Mouse (Mus musculus) embryonic facial prominence, embryonic 11.5 days (tissue): ENCODE measurements around the gene Clstn1. TPM values are rescaled to one million over a fixed set of nuclear protein-coding genes. Genes with fewer than 3 reads are reported as not detected.

Experiments
- ATAC-seq: fragments of 200-750 bp; cut with Nextera tagmentation; replicated peaks from 2 replicates; pipeline ENCODE4 v1.8.0; 2017; ENCODE audit warnings: low read depth; ENCODE audit not compliant: insufficient number of reproducible peaks, low FRiP score, low TSS enrichment
- DNase-seq: peaks from one replicate; pipeline ENCODE4 v3.0.0-alpha.2; 2015; ENCODE audit warnings: low spot score
- H3K27ac ChIP-seq: fragments of 300-500 bp; sonication (generic); replicated peaks from 2 replicates; pipeline ENCODE4 v1.5.1; 2014; ENCODE audit warnings: mild to moderate bottlenecking, low read depth, low read length, control low read depth
- H3K27me3 ChIP-seq: fragments of 300-500 bp; sonication (generic); 2 replicates; pipeline ENCODE4 v1.6.1; 2014; ENCODE audit warnings: mild to moderate bottlenecking, low read length, moderate library complexity, mixed read lengths; ENCODE audit not compliant: control insufficient read depth, insufficient read depth
- H3K36me3 ChIP-seq: fragments of 300-500 bp; sonication (generic); replicated peaks from 2 replicates; pipeline ENCODE4 v1.6.1; 2014; ENCODE audit warnings: low read depth, mild to moderate bottlenecking, low read length, moderate library complexity, mixed read lengths; ENCODE audit not compliant: control insufficient read depth, insufficient read depth
- H3K4me1 ChIP-seq: fragments of 300-500 bp; sonication (generic); 2 replicates; pipeline ENCODE4 v1.6.1; 2014; ENCODE audit warnings: low read length, mixed read lengths; ENCODE audit not compliant: control insufficient read depth, insufficient read depth
- H3K4me2 ChIP-seq: fragments of 300-500 bp; sonication (generic); 2 replicates; pipeline ENCODE4 v1.6.1; 2014; ENCODE audit warnings: low read depth, mild to moderate bottlenecking, control low read depth, low read length, moderate library complexity
- H3K4me3 ChIP-seq: fragments of 300-500 bp; sonication (generic); 2 replicates; pipeline ENCODE4 v1.5.1; 2014; ENCODE audit warnings: low read depth, low read length, control low read depth
- H3K9ac ChIP-seq: fragments of 300-500 bp; sonication (generic); replicated peaks from 2 replicates; pipeline ENCODE4 v1.6.1; 2014; ENCODE audit warnings: mild to moderate bottlenecking, control low read depth, low read length
- H3K9me3 ChIP-seq: fragments of 300-500 bp; sonication (generic); replicated peaks from 2 replicates; pipeline ENCODE4 v1.6.1; 2016; ENCODE audit warnings: mild to moderate bottlenecking, low read length, inconsistent platforms, mixed read lengths; ENCODE audit not compliant: control insufficient read depth
- WGBS: fragments of 180-500 bp; shearing (Covaris S2); extraction: QIAGEN DNeasy Blood & Tissue Kit; methylation state at CpG from one replicate; pipeline ENCODE4 v1.1.7; 2014; 5-methylcytosine and 5-hydroxymethylcytosine counted together
- polyA plus RNA-seq: library from polyadenylated mRNA; unstranded; fragments of >200 nt; fragmentation: Nextera tagmentation; extraction: Ambion mirVana; gene quantifications from 2 replicates; pipeline ENCODE4 v1.2.1, GENCODE M21; 2014

Gene Clstn1
- polyA plus RNA-seq, 1 experiment from 2014 or later, result 27.3 TPM

GRCm38 (mm10) chr4:149594913-149595581, 8.8 kb downstream of the Clstn1 start:
- H3K4me1 ChIP-seq, result no peaks in the 10 kb centered on the region
- DNase-seq (no peak), ATAC-seq (no peak)
- no peak overlapping the region for H3K27ac ChIP-seq
- no peak overlapping the region for H3K9ac ChIP-seq
- H3K4me3 ChIP-seq, result no peak overlapping the region
- H3K4me2 ChIP-seq, result no peak overlapping the region
- H3K27me3 ChIP-seq, result no peaks in the 10 kb centered on the region
- WGBS, result 79% methylated on average over 9 of the region's 9 CpGs
- H3K9me3 ChIP-seq, result no peaks in the 10 kb centered on the region
- no peaks in the 10 kb centered on the region for H3K36me3 ChIP-seq

GRCm38 (mm10) chr4:149597641-149598208, 11.5 kb downstream of the Clstn1 start:
- DNase-seq, result no peak
- H3K4me2 ChIP-seq, result no peak overlapping the region
- no peaks in the 10 kb centered on the region for H3K36me3 ChIP-seq
- no peaks in the 10 kb centered on the region for H3K27me3 ChIP-seq
- 78% methylated on average over 12 of the region's 12 CpGs for WGBS
- no peak overlapping the region for H3K9ac ChIP-seq
- no peaks in the 10 kb centered on the region for H3K9me3 ChIP-seq
- H3K4me1 ChIP-seq, result 0 out of 2 replicates have a peak, but pooled peaks cover 2% of the 10 kb centered on the region
- H3K27ac ChIP-seq, result no peak overlapping the region
- ATAC-seq, result no peak
- H3K4me3 ChIP-seq, result no peak overlapping the region

DNA sequence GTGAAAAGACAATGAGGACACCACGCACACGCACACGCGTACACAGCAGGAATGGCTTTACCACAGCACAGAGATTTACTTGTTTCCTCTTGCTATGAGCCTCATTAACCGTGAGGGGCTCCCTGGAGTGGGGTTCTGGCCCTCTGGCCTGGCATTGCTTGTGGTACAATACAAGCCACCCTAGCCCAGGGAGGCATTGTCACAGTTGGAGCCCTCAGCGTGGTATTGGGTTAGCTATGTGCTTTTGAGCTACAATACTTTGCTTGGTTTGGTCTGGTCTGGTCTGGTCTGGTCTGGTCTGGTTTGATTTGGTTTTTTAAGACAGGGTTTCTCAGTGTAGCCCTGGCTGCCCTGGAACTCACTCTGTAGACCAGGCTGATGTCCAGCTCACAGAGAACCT, 13.3 kb downstream of the Clstn1 start:
- ATAC-seq (no peak), DNase-seq (no peak)
- H3K9me3 ChIP-seq, result no peaks in the 10 kb centered on the region
- H3K9ac ChIP-seq, result no peak overlapping the region
- 0 out of 2 replicates have a peak, but pooled peaks cover 2% of the 10 kb centered on the region for H3K4me1 ChIP-seq
- 90% methylated on average over 6 of the region's 6 CpGs for WGBS
- H3K36me3 ChIP-seq, result no peaks in the 10 kb centered on the region
- no peaks in the 10 kb centered on the region for H3K27me3 ChIP-seq
- H3K27ac ChIP-seq, result no peak overlapping the region
- H3K4me2 ChIP-seq, result no peak overlapping the region
- H3K4me3 ChIP-seq, result no peak overlapping the region

DNA sequence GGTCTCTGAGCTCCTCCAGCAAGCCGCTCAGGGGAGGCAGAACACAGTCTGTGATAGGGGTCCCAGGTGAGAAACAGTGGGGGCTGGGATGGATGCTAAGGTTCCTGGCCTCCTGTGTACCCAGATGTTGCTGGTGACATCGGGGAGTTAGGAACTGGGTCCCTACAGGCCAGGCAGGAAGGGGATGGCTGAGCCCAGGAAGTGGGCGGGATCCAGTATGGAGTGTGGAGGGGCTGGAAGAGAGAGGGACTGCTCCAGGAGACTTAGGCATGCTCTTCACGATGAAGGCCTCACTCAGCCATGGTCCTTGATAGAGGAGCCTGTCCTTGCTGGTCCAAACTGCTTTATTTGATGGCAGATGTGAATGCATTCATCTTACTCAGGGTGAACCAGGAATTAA, 13.9 kb downstream of the Clstn1 start:
- Histone ChIP-seq H3K4me1 (0 out of 2 replicates have a peak, but pooled peaks cover 2% of the 10 kb centered on the region), H3K9me3 (no peaks in the 10 kb centered on the region), H3K27ac (no peak overlapping the region), H3K36me3 (no peaks in the 10 kb centered on the region), H3K4me2 (no peak overlapping the region), H3K9ac (no peak overlapping the region), H3K4me3 (no peak overlapping the region), H3K27me3 (no peaks in the 10 kb centered on the region)
- ATAC-seq (no peak), DNase-seq (no peak)
- 90% methylated on average over 4 of the region's 4 CpGs for WGBS

DNA sequence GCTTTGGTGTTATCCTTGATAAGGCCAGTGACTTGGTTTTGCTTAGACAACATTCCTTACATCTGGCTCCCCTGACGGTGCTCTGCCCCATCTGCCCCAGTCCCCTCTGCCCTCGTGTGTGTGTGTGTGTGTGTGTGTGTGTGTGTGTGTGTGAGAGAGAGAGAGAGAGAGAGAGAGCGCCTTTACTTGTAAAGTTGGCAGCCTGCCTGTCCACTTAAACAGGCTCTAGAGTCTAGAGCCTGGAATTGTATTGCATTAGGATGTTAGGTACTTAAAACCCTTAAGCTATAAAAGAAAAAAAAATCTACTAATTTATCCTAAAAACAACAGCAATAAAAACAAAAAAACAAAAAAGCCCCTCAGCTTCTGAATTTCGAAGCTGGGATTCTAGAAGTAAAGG, 15.2 kb downstream of the Clstn1 start:
- 45% methylated on average over 4 of the region's 4 CpGs for WGBS
- Histone ChIP-seq H3K9ac (no peak overlapping the region), H3K9me3 (no peaks in the 10 kb centered on the region), H3K4me1 (0 out of 2 replicates have a peak, but pooled peaks cover 2% of the 10 kb centered on the region), H3K27ac (no peak overlapping the region), H3K36me3 (no peaks in the 10 kb centered on the region), H3K4me3 (no peak overlapping the region), H3K27me3 (no peaks in the 10 kb centered on the region), H3K4me2 (no peak overlapping the region)
- DNase-seq (no peak), ATAC-seq (no peak)

DNA sequence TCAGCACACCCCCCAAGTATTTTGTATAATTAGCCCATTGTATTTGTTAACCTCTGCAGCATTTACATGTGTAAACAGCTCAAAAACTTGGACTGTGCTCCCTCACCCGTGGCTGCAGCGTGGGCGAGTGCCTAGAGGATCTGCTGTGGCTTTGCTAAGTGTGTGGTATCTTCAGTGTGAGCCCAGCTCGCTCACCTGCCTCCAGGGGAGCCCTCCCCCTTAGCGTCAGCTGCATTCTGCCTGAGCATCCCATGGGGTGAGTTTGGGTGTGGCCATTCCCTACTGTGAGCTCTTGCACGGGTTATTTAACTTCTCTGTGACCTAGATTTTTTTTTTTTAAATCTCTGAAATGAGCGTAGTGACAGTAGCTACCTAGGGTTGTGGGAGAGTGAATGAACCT, 16.0 kb downstream of the Clstn1 start:
- ATAC-seq, result no peak
- Histone ChIP-seq H3K36me3 (no peaks in the 10 kb centered on the region), H3K4me3 (no peak overlapping the region), H3K27me3 (no peaks in the 10 kb centered on the region), H3K4me1 (0 out of 2 replicates have a peak, but pooled peaks cover 4% of the 10 kb centered on the region), H3K27ac (no peak overlapping the region), H3K9me3 (no peaks in the 10 kb centered on the region), H3K9ac (no peak overlapping the region), H3K4me2 (no peak overlapping the region)
- no peak for DNase-seq
- WGBS, result 45% methylated on average over 7 of the region's 7 CpGs

GRCm38 (mm10) chr4:149603860-149604259, 17.6 kb downstream of the Clstn1 start:
- Histone ChIP-seq H3K27me3 (no peaks in the 10 kb centered on the region), H3K9ac (no peak overlapping the region), H3K36me3 (no peaks in the 10 kb centered on the region), H3K4me1 (peaks cover 9% of the 10 kb centered on the region; the same call in 1 of the 2 replicates), H3K27ac (no peak overlapping the region), H3K4me2 (no peak overlapping the region), H3K4me3 (no peak overlapping the region), H3K9me3 (no peaks in the 10 kb centered on the region)
- ATAC-seq, result no peak
- 59% methylated on average over 1 of the region's 1 CpGs for WGBS
- DNase-seq, result no peak

DNA sequence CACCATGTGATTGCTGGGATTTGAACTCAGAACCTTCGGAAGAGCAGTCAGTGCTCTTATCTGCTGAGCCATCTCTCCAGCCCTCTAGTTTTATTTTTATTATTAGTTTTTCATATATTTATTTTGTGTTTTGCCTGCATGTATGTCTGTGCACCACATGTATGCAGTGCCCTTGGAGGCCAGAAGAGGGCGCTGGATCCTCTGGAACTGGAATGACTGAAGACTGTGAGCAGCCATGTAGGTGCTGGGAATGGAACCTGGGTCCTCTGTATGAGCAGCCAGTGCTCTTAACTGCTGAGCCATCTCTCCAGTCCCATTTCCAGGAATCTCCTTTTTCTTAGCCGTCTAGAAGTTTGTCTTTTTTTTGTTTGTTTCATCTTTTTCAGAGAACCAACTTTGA, 18.2 kb downstream of the Clstn1 start:
- H3K4me1 ChIP-seq, result peaks cover 9% of the 10 kb centered on the region; the same call in 1 of the 2 replicates
- H3K4me2 ChIP-seq, result no peak overlapping the region
- ATAC-seq (no peak), DNase-seq (no peak)
- H3K27ac ChIP-seq, result no peak overlapping the region
- no peaks in the 10 kb centered on the region for H3K36me3 ChIP-seq
- H3K27me3 ChIP-seq, result no peaks in the 10 kb centered on the region
- no peak overlapping the region for H3K9ac ChIP-seq
- H3K4me3 ChIP-seq, result no peak overlapping the region
- 82% methylated on average over 3 of the region's 3 CpGs for WGBS
- no peaks in the 10 kb centered on the region for H3K9me3 ChIP-seq
